Mouse (Mus musculus): Measurements from ENCODE around the gene Rnf220. TPM values are rescaled to one million over a fixed set of nuclear protein-coding genes. Genes with fewer than 3 reads are reported as not detected.

The Rnf220 gene
- polyA plus RNA-seq, 1 experiment = 38.2 TPM

- Histone ChIP-seq H3K4me3 (replicated peaks) (no peak overlapping the region), H3K4me1 (peaks cover 3% of the 10 kb centered on the region; the same call in 1 of the 2 replicates), H3K27me3 (replicated peaks) (peaks cover 31% of the 10 kb centered on the region), H3K36me3 (replicated peaks; ENCODE audit: low read length) (no peaks in the 10 kb centered on the region), H3K9me3 (no peaks in the 10 kb centered on the region)
- TF ChIP-seq GATA1 (IDR thresholded peaks at IDR 0.05; ENCODE audit: borderline replicate concordance, low read length) (no peak), FLI1 (IDR thresholded peaks at IDR 0.05; ENCODE audit: low read length) (no peak)
Measured at GRCm38 (mm10) chr4:117391966-117392365, 104.9 kb downstream of the Rnf220 start.

- no peak for TF ChIP-seq GATA1 (IDR thresholded peaks at IDR 0.05; ENCODE audit: borderline replicate concordance, low read length)
- TF ChIP-seq FLI1 (IDR thresholded peaks at IDR 0.05; ENCODE audit: low read length) = no peak
- no peaks in the 10 kb centered on the region for H3K36me3 ChIP-seq (replicated peaks; ENCODE audit: low read length)
Measured at GRCm38 (mm10) chr4:117390850-117391795, 105.7 kb downstream of the Rnf220 start.

GRCm38 (mm10) chr4:117389264-117390054 lies 107.4 kb downstream of the Rnf220 start:
- no peaks in the 10 kb centered on the region for H3K9me3 ChIP-seq
- peaks cover 3% of the 10 kb centered on the region; the same call in 1 of the 2 replicates for H3K4me1 ChIP-seq
- TF ChIP-seq GATA1 (IDR thresholded peaks at IDR 0.05; ENCODE audit: borderline replicate concordance, low read length) (no peak), FLI1 (IDR thresholded peaks at IDR 0.05; ENCODE audit: low read length) (no peak)
- H3K36me3 ChIP-seq (replicated peaks; ENCODE audit: low read length) = no peaks in the 10 kb centered on the region
- H3K4me3 ChIP-seq (replicated peaks) = peak overlapping the region; percentile 30
- H3K27me3 ChIP-seq (replicated peaks) = peaks cover 28% of the 10 kb centered on the region

More at GRCm38 (mm10) chr4:117390850-117391795, 105.7 kb downstream of the Rnf220 start:
- Histone ChIP-seq H3K27me3 (replicated peaks) (peaks cover 26% of the 10 kb centered on the region), H3K4me1 (peaks cover 3% of the 10 kb centered on the region; the same call in 1 of the 2 replicates), H3K4me3 (replicated peaks) (no peak overlapping the region), H3K9me3 (no peaks in the 10 kb centered on the region)

- Histone ChIP-seq H3K9me3 (no peaks in the 10 kb centered on the region), H3K4me3 (replicated peaks) (no peak overlapping the region), H3K27me3 (replicated peaks) (peaks cover 33% of the 10 kb centered on the region), H3K4me1 (no peaks in the 10 kb centered on the region), H3K36me3 (replicated peaks; ENCODE audit: low read length) (no peaks in the 10 kb centered on the region)
- TF ChIP-seq FLI1 (IDR thresholded peaks at IDR 0.05; ENCODE audit: low read length) (no peak), GATA1 (IDR thresholded peaks at IDR 0.05; ENCODE audit: borderline replicate concordance, low read length) (no peak)
Measured at GRCm38 (mm10) chr4:117385247-117385646, 111.6 kb downstream of the Rnf220 start.

GRCm38 (mm10) chr4:117381846-117382245 lies 115.0 kb downstream of the Rnf220 start:
- TF ChIP-seq FLI1 (IDR thresholded peaks at IDR 0.05; ENCODE audit: low read length) (no peak), GATA1 (IDR thresholded peaks at IDR 0.05; ENCODE audit: borderline replicate concordance, low read length) (no peak)
- Histone ChIP-seq H3K9me3 (0 out of 2 replicates have a peak, but pooled peaks cover 3% of the 10 kb centered on the region), H3K4me3 (replicated peaks) (no peak overlapping the region), H3K36me3 (replicated peaks; ENCODE audit: low read length) (no peaks in the 10 kb centered on the region), H3K27me3 (replicated peaks) (peaks cover 32% of the 10 kb centered on the region), H3K4me1 (no peaks in the 10 kb centered on the region)

GRCm38 (mm10) chr4:117380558-117380935 lies 116.3 kb downstream of the Rnf220 start:
- H3K4me1 ChIP-seq = no peaks in the 10 kb centered on the region
- 0 out of 2 replicates have a peak, but pooled peaks cover 3% of the 10 kb centered on the region for H3K9me3 ChIP-seq

GRCm38 (mm10) chr4:117379803-117380557 lies 116.9 kb downstream of the Rnf220 start:
- H3K4me3 ChIP-seq (replicated peaks) = no peak overlapping the region
- no peak for TF ChIP-seq GATA1 (IDR thresholded peaks at IDR 0.05; ENCODE audit: borderline replicate concordance, low read length)
- TF ChIP-seq FLI1 (IDR thresholded peaks at IDR 0.05; ENCODE audit: low read length) = no peak
- peaks cover 3% of the 10 kb centered on the region; the same call in 1 of the 2 replicates for H3K4me1 ChIP-seq
- no peaks in the 10 kb centered on the region for H3K36me3 ChIP-seq (replicated peaks; ENCODE audit: low read length)
- 0 out of 2 replicates have a peak, but pooled peaks cover 3% of the 10 kb centered on the region for H3K9me3 ChIP-seq
- H3K27me3 ChIP-seq (replicated peaks) = peaks cover 34% of the 10 kb centered on the region

More at GRCm38 (mm10) chr4:117380558-117380935, 116.3 kb downstream of the Rnf220 start:
- no peak for TF ChIP-seq FLI1 (IDR thresholded peaks at IDR 0.05; ENCODE audit: low read length)
- Histone ChIP-seq H3K4me3 (replicated peaks) (no peak overlapping the region), H3K27me3 (replicated peaks) (peaks cover 36% of the 10 kb centered on the region), H3K36me3 (replicated peaks; ENCODE audit: low read length) (no peaks in the 10 kb centered on the region)

- Histone ChIP-seq H3K4me1 (peaks cover 5% of the 10 kb centered on the region; the same call in 1 of the 2 replicates), H3K4me3 (replicated peaks) (no peak overlapping the region), H3K36me3 (replicated peaks; ENCODE audit: low read length) (no peaks in the 10 kb centered on the region), H3K27me3 (replicated peaks) (peaks cover 49% of the 10 kb centered on the region), H3K9me3 (0 out of 2 replicates have a peak, but pooled peaks cover 3% of the 10 kb centered on the region)
- TF ChIP-seq FLI1 (IDR thresholded peaks at IDR 0.05; ENCODE audit: low read length) (no peak), GATA1 (IDR thresholded peaks at IDR 0.05; ENCODE audit: borderline replicate concordance, low read length) (no peak)
Measured at GRCm38 (mm10) chr4:117374078-117374540, 122.7 kb downstream of the Rnf220 start.

Data from megakaryocyte, embryonic 14.5 days (primary cell).